Mouse (Mus musculus) gastrocnemius, adult 2 months (tissue): Measurements from ENCODE around the gene Rnf152. TPM values are rescaled to one million over a fixed set of nuclear protein-coding genes. Genes with fewer than 3 reads are reported as not detected.

Experiments
- DNase-seq: peaks from one replicate; pipeline ENCODE4 v3.0.0; 2022
- H3K27ac ChIP-seq: fragments of 200-600 bp; 2 replicates; pipeline ENCODE4 v1.8.1; 2022; ENCODE audit warnings: mild to moderate bottlenecking
- H3K4me3 ChIP-seq: fragments of 200-600 bp; 2 replicates; pipeline ENCODE4 v1.8.1; 2022; ENCODE audit warnings: mild to moderate bottlenecking, moderate library complexity
- CTCF ChIP-seq: fragments of 200-600 bp; IDR thresholded peaks from 2 replicates; pipeline ENCODE4 v1.8.1; 2022; ENCODE audit warnings: antibody characterized with exemption, mild to moderate bottlenecking, moderate library complexity
- intact Hi-C: fragments of 180-260 bp; cut with DNase I; formaldehyde crosslinking; loops from one replicate; pipeline ENCODE4 v1.15.1; 2025
- long read RNA-seq, 2 experiments: library from polyadenylated mRNA; stranded (forward); transcript quantifications; one replicate each; pipeline ENCODE4 v2.0.0; 2021
- total RNA-seq, 2 experiments: library from RNA; stranded (reverse); gene quantifications; 2 replicates each; pipeline ENCODE4 v1.2.3; 2021

Gene Rnf152
- under 1 TPM; 0.31 to 0.64 TPM for total RNA-seq
- long read RNA-seq, experiment 1, result 0 reads
- long read RNA-seq, experiment 2, full-length matches to known transcripts, result 2 of 2 reads
- long read RNA-seq, experiment 2, partial matches to known transcripts, result 0 of 2 reads
- long read RNA-seq, experiment 2, other reads (novel, unspliced or antisense), result 0 of 2 reads

DNA sequence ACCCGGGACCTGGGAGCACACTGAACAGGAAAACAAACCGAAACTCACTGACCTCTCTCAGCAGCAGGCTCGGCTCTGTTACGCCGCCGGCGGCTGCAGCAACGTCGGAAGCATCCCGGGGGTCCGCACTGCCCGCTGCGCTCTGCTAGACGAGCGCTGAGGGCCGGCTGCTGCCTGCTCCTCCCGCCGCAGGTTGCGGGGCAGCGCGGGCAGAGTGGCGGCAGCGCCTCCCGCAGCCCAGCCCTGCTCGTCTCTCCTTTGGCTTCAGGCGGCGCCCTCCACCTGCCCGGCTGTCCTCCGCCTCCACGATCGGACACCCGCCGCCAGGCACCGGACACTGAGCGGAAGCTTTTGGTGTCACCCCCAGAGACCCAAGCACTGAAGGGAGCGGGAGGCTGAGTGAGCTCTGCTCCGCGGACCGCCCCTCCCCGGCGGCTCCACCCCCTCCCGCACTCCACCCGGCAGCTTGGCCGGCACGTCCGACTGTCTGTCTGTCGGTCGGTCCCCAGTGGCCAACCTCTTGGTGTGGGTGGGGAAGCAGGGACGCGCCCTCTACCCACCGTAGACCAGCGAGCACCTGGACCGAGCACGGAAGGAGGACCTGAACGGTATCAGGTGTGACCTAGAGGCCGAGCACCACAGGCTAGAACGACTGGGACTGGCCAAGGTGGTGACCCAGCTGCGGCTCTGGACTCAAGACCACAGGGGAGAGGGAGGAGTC lies at the start of gene Rnf152:
Gene Rnf152 (minus strand): TSS at position 420 of the 721 bp plus-strand sequence.
- TF ChIP-seq CTCF, result 0 out of 2 replicates have a peak, but pooled peaks have one; percentile 3
- Histone ChIP-seq H3K4me3 (peak within 1 kb of the TSS; percentile 95), H3K27ac (peak within 1 kb of the TSS; percentile 78)
- DNase-seq, result peak; percentile 60
- intact Hi-C loops, result no loop called here

- DNase-seq, result no peak
- no peak overlapping the region for H3K27ac ChIP-seq
- TF ChIP-seq CTCF, result no peak
Observed at GRCm38 (mm10) chr1:105402853-105403252, 46.3 kb upstream of the Rnf152 start.

DNA sequence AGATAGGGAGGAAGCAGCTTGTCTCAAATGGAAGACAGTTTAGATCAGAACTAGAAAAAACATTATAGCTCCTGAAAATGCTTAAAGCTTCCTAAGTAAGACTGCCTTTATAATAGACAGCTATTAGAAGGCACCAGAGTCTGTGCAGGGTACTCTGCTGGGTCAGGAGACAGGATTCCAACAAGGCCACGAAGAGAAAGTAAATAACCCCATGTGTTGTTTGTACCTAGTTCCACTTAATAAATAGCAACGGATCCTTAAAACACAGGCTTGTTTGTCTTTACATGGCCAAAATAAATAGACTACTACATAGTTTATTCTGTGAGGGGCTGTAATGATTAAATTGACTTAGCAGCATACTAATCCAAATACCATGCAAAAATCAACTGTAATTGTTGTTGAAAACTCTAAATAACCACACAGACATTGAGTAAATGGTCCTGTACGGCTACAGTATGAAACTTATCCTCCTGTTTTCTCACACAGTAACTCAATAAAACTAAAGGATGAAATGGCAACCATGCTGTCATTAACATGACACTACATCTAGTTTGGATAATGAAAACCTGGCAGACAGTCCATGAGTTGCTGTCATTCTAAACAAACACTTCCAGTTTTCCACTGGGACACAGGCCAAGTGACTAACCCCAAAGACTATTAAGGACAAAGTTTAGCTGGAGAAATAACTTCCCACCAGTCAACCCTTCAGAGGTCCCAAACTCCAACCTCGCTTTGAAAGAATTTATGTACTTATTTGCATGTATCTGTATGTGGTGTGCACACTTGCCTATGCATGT lies 27.8 kb upstream of the Rnf152 start:
- Histone ChIP-seq H3K4me3 (no peak overlapping the region), H3K27ac (no peak overlapping the region)
- DNase-seq, result no peak
- intact Hi-C loops, result no loop called here
- TF ChIP-seq CTCF, result no peak

More at GRCm38 (mm10) chr1:105402853-105403252, 46.3 kb upstream of the Rnf152 start:
- H3K4me3 ChIP-seq, result no peak overlapping the region
- intact Hi-C loops, result no loop called here

GRCm38 (mm10) chr1:105377546-105377945 lies 21.0 kb upstream of the Rnf152 start:
- DNase-seq, result no peak
- intact Hi-C loops, result no loop called here
- no peak for TF ChIP-seq CTCF

DNA sequence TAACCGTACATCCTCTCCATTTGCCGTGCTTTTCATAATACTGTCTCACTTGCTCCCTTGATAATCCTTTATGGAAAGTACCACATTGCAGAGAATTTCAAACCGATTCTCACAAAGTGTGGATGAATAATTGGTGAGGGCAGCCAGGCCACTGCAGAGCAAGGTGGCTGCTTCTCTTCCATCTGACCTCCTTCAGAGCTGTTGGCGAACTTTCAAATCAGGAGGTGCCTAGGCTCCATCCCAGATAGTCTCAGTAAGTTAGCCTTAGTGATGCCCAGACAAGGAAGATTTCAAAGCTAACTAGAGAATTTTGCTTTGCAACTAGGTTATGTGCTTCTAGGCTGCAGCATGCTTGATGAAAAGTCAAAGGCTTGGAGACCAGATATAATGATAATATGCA lies 18.1 kb upstream of the Rnf152 start:
- no peak overlapping the region for H3K4me3 ChIP-seq
- no peak for DNase-seq
- H3K27ac ChIP-seq, result no peak overlapping the region
- intact Hi-C loops, result no loop called here
- TF ChIP-seq CTCF, result no peak

More at GRCm38 (mm10) chr1:105377546-105377945, 21.0 kb upstream of the Rnf152 start:
- Histone ChIP-seq H3K4me3 (no peak overlapping the region), H3K27ac (no peak overlapping the region)

- DNase-seq, result no peak
- intact Hi-C loops, result loop anchor here (10.0 kb wide), 1 partner anchor 268 kb away; no protein-coding TSS in a partner anchor
- Histone ChIP-seq H3K4me3 (no peak overlapping the region), H3K27ac (no peak overlapping the region)
- peak; percentile 61 for TF ChIP-seq CTCF
Observed at GRCm38 (mm10) chr1:105362701-105363100, 6.2 kb upstream of the Rnf152 start.

DNA sequence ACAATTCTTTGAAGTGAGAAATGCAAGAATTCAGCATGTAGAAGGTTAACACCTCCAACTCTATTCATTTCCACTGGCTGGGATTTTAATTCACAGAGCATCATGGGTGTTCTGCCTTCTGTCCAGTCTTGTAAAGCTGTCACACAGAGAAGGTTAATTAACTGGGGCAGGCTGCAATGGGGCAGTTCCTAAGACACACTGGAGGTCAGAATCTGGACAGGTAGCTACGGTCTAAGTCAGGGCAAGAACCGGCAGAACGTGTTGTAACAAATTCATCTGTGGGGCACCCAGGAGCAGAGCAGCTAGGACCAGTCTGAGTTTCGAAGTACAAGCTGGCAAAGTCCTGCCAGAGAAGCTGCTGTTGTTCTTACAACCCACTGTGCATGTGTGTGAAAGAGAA lies 2.4 kb upstream of the Rnf152 start:
- no peak for DNase-seq
- Histone ChIP-seq H3K27ac (no peak overlapping the region), H3K4me3 (no peak overlapping the region)
- intact Hi-C loops, result no loop called here
- TF ChIP-seq CTCF, result no peak

DNA sequence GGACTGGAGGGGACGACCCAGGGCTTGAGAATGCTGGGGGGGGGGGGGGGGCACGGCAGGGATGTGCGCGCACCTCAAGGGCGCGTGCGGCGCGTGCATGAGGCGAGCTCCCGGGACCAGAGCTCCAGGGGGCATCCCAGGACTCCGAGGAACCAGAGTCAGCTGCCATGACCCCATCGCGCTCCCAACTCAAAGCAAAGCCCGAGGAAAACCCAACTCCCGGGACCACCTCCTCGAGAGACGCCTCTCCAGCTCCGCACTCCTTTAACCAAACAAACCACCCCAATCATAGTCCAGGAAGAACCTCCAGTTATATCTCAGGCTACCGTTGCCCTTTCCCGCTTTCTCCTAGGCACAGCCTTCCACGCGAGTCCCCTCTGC lies 610 bp downstream of the Rnf152 start:
- DNase-seq, result peak; percentile 21
- peak overlapping the region; percentile 78 for H3K27ac ChIP-seq
- H3K4me3 ChIP-seq, result peak overlapping the region; percentile 95
- no peak for TF ChIP-seq CTCF
- intact Hi-C loops, result no loop called here

GRCm38 (mm10) chr1:105354901-105355891 lies 1.3 kb downstream of the Rnf152 start:
- Histone ChIP-seq H3K4me3 (peak overlapping the region; percentile 95), H3K27ac (peak overlapping the region; percentile 78)
- intact Hi-C loops, result no loop called here
- peak; percentile 58 for DNase-seq
- TF ChIP-seq CTCF, result no peak

DNA sequence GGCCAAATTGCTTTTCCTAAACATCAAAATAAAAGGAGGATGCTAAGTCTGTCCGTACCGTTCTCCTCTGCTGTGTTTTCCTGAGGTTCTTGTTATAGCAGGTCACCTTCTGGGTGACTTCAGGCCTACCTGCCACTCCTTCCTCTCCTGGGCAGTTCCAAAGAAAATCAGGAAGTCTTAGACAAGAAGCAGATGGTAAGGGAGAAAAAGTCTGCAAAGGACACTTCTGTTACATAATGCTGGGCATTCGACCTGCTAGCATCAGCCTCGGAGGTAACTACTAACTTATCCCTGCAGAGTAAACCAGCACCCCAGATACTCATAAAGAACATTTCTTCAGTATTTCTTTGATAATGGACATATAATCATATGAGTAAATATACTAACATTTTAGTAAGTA lies 4.7 kb downstream of the Rnf152 start:
- H3K4me3 ChIP-seq, result no peak overlapping the region
- DNase-seq, result no peak
- TF ChIP-seq CTCF, result no peak
- intact Hi-C loops, result no loop called here
- H3K27ac ChIP-seq, result no peak overlapping the region

GRCm38 (mm10) chr1:105342305-105342704 lies 14.2 kb downstream of the Rnf152 start:
- TF ChIP-seq CTCF, result no peak

DNA sequence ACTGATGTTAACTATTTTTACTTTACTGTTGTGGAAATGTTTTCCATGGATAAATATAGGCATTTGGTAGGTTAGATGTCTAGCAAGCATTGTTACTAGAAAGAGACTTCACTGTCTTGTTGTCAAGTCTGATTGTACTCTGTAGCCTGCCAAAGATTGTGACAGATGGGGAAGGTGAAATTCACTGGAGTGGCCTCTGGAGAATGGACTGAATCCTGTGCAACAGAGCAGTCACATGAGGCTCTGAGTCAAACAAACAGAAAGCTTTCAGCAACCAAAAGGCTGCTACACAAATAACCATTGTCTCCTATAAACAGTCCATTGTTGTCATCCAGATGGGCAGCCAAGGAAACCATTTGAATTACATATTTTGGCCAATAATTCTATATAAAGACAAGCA lies 15.6 kb downstream of the Rnf152 start:
- no peak for TF ChIP-seq CTCF
- no peak for DNase-seq
- Histone ChIP-seq H3K4me3 (no peak overlapping the region), H3K27ac (no peak overlapping the region)
- intact Hi-C loops, result no loop called here

More at GRCm38 (mm10) chr1:105342305-105342704, 14.2 kb downstream of the Rnf152 start:
- Histone ChIP-seq H3K27ac (no peak overlapping the region), H3K4me3 (no peak overlapping the region)
- intact Hi-C loops, result no loop called here
- no peak for DNase-seq
